Mouse (Mus musculus) hindbrain, postnatal 0 days (tissue): Measurements from ENCODE around the gene C2cd4a. TPM values are rescaled to one million over a fixed set of nuclear protein-coding genes. Genes with fewer than 3 reads are reported as not detected.

Experiments used
- ATAC-seq: fragments of 200-750 bp; cut with Nextera tagmentation; 2 replicates; pipeline ENCODE4 v1.8.0; 2017; ENCODE audit warnings: mild to moderate bottlenecking, moderate TSS enrichment, moderate library complexity
- DNase-seq: peaks from one replicate; pipeline ENCODE4 v3.0.0-alpha.2; 2015; ENCODE audit warnings: low spot score
- H3K27ac ChIP-seq: fragments of 300-500 bp; sonication (generic); 2 replicates; pipeline ENCODE4 v1.5.1; 2014; ENCODE audit warnings: mild to moderate bottlenecking
- H3K27me3 ChIP-seq: fragments of 300-500 bp; sonication (generic); 2 replicates; pipeline ENCODE4 v1.6.1; 2014; ENCODE audit warnings: low read length, mixed read lengths; ENCODE audit not compliant: insufficient read depth
- H3K36me3 ChIP-seq: fragments of 300-500 bp; sonication (generic); 2 replicates; pipeline ENCODE4 v1.6.1; 2014; ENCODE audit warnings: low read length, mixed read lengths; ENCODE audit not compliant: insufficient read depth
- H3K4me1 ChIP-seq: fragments of 300-500 bp; sonication (generic); 2 replicates; pipeline ENCODE4 v1.6.1; 2014; ENCODE audit warnings: antibody characterized with exemption, low read length, mixed read lengths; ENCODE audit not compliant: insufficient read depth
- H3K4me2 ChIP-seq: fragments of 300-500 bp; sonication (generic); 2 replicates; pipeline ENCODE4 v1.6.1; 2014; ENCODE audit warnings: low read depth, mild to moderate bottlenecking, low read length, moderate library complexity, mixed read lengths
- H3K4me3 ChIP-seq: fragments of 300-500 bp; sonication (generic); 2 replicates; pipeline ENCODE4 v1.5.1; 2014; ENCODE audit warnings: low read length
- H3K9ac ChIP-seq: fragments of 300-500 bp; sonication (generic); replicated peaks from 2 replicates; pipeline ENCODE4 v1.6.1; 2014; ENCODE audit warnings: mild to moderate bottlenecking, low read length, moderate library complexity, mixed read lengths
- H3K9me3 ChIP-seq: fragments of 300-500 bp; sonication (generic); 2 replicates; pipeline ENCODE4 v1.6.1; 2016; ENCODE audit warnings: low read length, mixed read lengths
- CTCF ChIP-seq: IDR thresholded peaks from 2 replicates; pipeline ENCODE4 v1.5.1; 2016; ENCODE audit warnings: antibody characterized with exemption, control low read depth, low read depth
- WGBS: fragments of 180-500 bp; shearing (Covaris S2); extraction: QIAGEN DNeasy Blood & Tissue Kit; methylation state at CpG from one replicate; pipeline ENCODE4 v1.1.7; 2014; 5-methylcytosine and 5-hydroxymethylcytosine counted together
- polyA plus RNA-seq: library from polyadenylated mRNA; unstranded; fragments of >200 nt; fragmentation: Nextera tagmentation; extraction: Ambion mirVana; gene quantifications from 2 replicates; pipeline ENCODE4 v1.2.1, GENCODE M21; 2015
- total RNA-seq: library from RNA; depleted of rRNA; stranded (reverse); fragments of >200 nt; gene quantifications from 2 replicates; pipeline ENCODE4 v1.2.3, GENCODE M21; 2014

Gene C2cd4a
- total and polyA plus RNA-seq, 2 experiments from 2014 or later, result 0.59 to 4.4 TPM

DNA sequence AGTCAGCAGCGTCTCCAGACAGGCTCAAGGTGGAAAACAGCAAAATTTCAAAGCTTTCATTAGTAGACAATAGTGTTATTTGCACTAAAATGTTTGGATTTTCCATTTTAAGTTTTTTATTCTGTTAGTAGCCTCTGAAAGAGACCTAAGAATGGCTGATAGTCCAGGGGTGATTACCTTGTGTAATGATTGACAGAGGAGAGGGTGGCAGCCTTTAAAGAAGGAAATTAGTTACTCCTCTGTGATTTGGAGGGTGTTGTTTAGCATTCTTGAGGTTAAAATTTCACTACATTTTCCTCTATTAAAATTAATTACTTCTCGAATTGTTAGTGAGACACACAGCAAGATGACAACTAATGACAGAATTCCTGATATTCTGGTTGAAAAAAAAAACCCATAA, 5.2 kb upstream of the C2cd4a start:
- no peak for ATAC-seq
- DNase-seq, result no peak
- no peaks in the 10 kb centered on the region for H3K9me3 ChIP-seq

DNA sequence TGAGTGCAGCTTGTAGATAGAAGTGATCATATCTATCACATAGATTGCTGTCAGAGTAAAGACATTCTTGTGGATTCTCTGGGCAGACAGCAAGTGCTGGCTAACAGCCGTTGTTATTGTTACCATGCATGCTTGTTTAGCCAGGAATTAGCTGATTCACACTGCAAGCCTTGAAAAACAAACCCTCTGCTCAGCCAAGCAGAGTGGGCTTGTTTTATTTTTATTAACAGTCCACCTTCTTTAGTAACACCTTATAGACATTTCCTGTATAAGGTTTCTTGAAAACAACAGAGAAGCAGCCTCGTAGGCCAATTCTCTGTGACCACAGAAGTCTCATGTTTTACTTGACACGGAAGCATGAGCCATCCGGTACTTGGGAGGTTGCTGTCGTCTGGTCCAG, 2.4 kb upstream of the C2cd4a start:
- 84% methylated on average over 5 of the region's 5 CpGs for WGBS
- no peak for TF ChIP-seq CTCF
- ATAC-seq, result no peak

More for the DNA sequence above, 5.2 kb upstream of the C2cd4a start:
- 84% methylated on average over 2 of the region's 2 CpGs for WGBS
- Histone ChIP-seq H3K9ac (no peak overlapping the region), H3K4me2 (no peak overlapping the region), H3K27me3 (no peaks in the 10 kb centered on the region), H3K4me3 (no peak overlapping the region), H3K27ac (no peak overlapping the region), H3K36me3 (no peaks in the 10 kb centered on the region), H3K4me1 (0 out of 2 replicates have a peak, but pooled peaks cover 3% of the 10 kb centered on the region)
- no peak for TF ChIP-seq CTCF

DNA sequence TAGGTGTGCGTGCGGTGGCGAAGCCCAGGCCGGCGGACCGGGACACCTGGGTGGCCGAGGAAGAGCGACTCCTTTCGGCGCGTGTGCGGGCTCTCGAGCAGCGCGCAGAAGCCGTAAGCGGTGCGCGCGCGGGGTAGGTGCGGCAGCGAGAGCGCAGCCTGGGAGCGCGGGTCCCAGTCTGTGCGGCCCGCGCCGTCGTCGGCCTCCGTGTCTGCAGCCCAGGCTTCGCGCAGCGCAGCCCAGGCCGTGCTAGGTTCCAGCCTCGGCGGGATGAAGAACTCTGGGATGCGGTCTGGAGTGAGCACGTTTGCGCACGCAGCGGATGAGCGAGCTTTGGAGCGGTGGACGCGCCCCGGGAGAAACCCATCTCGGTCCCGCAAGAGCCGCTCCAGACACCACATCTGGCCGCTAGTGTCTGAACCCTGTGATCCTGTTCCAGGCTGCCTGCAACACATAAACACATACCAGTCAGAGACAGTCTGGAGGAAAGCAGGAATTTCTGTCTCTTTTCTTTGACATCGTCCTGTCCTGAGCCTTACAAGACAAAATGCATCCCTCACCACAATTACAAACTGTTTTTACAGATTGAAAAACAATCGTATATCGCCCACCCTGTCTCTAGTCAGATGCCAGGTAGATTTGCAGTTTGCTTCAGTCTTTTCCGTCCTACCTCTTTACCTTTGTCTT, 628 bp downstream of the C2cd4a start:
- ATAC-seq (peak; percentile 68), DNase-seq (peak; percentile 62)
- Histone ChIP-seq H3K36me3 (no peaks in the 10 kb centered on the region), H3K9me3 (no peaks in the 10 kb centered on the region), H3K4me2 (peak overlapping the region; percentile 64), H3K4me1 (no peaks in the 10 kb centered on the region), H3K9ac (peak overlapping the region; percentile 47; the same call in 1 of the 2 replicates), H3K27me3 (peaks cover 4% of the 10 kb centered on the region), H3K27ac (no peak overlapping the region), H3K4me3 (peak overlapping the region; percentile 51)
- no peak for TF ChIP-seq CTCF
- WGBS, result 1% methylated on average over 55 of the region's 57 CpGs

More for the DNA sequence above, 2.4 kb upstream of the C2cd4a start:
- Histone ChIP-seq H3K36me3 (no peaks in the 10 kb centered on the region), H3K4me2 (no peak overlapping the region), H3K9ac (no peak overlapping the region), H3K27ac (no peak overlapping the region), H3K4me1 (no peaks in the 10 kb centered on the region), H3K4me3 (no peak overlapping the region), H3K9me3 (no peaks in the 10 kb centered on the region), H3K27me3 (no peaks in the 10 kb centered on the region; the same call in 1 of the 2 replicates)
- no peak for DNase-seq

DNA sequence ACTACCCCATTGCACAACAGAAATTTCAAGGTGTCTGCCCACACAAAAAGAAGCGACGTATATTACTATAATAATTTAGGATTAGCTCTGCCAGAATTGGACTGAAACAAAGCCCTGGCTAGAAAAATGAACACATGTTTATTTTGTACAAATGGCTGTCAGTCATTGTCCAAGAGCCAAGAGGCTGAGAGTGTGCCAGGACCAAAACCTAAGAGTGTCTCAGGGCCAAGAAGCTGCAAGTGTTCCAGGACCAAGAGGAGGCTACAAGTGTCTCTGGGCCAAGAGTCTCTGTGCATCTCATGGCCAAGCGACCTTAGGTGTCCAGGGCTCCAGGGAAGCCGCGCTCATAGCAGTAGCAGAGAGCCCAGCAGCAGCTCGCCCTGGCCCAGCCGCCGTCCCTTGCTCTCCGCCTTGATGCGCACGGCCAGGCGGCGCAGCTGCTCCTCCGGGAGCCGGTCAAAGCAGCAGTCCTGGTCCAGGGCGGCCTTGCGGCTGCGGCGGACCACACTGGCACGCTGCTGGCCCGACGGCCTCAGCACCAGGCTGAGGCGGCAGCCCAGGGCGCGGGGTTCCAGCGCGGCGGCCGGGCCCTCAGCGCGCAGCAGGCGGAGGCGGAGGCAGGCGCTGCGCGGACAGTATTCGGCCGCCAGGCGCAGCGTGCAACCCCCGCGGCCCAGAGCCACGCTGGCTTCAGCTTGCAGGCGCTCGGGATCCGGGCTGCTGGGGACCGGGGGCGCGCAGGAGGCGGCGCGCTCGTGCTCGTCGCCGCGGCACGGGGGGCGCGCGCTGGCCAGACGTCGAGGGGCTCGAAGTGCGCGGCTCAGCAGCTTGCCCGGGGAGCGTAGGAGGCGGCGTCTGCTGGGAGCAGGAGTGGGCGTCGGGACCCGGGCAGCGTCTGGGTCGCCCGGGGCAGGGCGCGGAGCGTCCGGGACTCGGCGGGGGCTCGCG, 1.4 kb downstream of the C2cd4a start:
- DNase-seq (peak; percentile 70), ATAC-seq (peak; percentile 77)
- Histone ChIP-seq H3K4me3 (peak overlapping the region; percentile 51), H3K4me2 (peak overlapping the region; percentile 64), H3K27me3 (peaks cover 4% of the 10 kb centered on the region), H3K9ac (peak overlapping the region; percentile 47; the same call in 1 of the 2 replicates), H3K27ac (no peak overlapping the region), H3K36me3 (no peaks in the 10 kb centered on the region), H3K4me1 (no peaks in the 10 kb centered on the region), H3K9me3 (no peaks in the 10 kb centered on the region)
- TF ChIP-seq CTCF, result no peak
- 3% methylated on average over 60 of the region's 84 CpGs for WGBS

DNA sequence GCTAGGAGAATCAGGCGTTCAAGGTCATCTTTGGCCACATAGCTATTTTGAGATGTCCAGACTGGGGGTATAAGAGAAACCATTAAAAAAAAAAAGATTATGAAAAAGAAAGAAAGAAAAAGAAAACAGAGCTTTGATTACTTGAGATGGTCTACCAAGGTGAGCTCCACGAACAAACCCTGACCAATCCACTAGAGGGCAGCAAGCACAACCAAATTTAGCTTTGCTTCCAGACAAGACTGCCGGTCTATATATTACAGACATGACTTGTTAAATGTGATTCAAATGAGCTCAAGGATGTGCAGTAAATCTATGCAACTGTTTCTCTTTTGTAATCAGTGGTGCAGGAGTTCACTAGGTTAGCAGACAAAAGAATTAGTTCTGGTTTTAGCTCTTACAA, 3.9 kb downstream of the C2cd4a start:
- Histone ChIP-seq H3K4me1 (no peaks in the 10 kb centered on the region), H3K27me3 (peaks cover 4% of the 10 kb centered on the region), H3K9ac (no peak overlapping the region), H3K4me2 (no peak overlapping the region), H3K9me3 (no peaks in the 10 kb centered on the region), H3K27ac (no peak overlapping the region), H3K36me3 (no peaks in the 10 kb centered on the region), H3K4me3 (no peak overlapping the region)
- DNase-seq (peak; percentile 89), ATAC-seq (no peak)
- WGBS, result 10% methylated on average over 3 of the region's 3 CpGs
- TF ChIP-seq CTCF, result peak; percentile 84

DNA sequence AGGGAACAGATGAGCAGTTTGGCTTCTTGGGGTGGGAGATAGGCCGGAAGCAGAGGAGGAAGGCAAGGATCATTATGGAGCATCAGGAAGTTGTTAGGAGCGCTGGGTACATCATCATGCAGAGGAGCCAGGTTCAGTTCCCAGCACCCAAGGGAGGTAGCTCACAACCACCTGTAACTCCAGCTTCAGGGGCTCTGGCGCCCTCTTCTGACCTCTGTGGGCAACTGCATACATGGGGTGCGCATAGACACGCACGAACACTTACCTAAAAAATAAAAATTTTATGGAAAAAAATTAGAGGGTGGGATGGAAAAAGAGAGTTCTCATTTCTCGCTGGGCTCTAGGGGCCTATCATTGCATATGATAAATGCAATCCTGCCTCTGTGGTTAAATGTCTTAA, 6.6 kb downstream of the C2cd4a start:
- DNase-seq (no peak), ATAC-seq (no peak)
- Histone ChIP-seq H3K27me3 (peaks cover 4% of the 10 kb centered on the region; the same call in 1 of the 2 replicates), H3K4me1 (no peaks in the 10 kb centered on the region), H3K9ac (no peak overlapping the region), H3K27ac (no peak overlapping the region), H3K36me3 (no peaks in the 10 kb centered on the region), H3K4me2 (no peak overlapping the region), H3K9me3 (no peaks in the 10 kb centered on the region), H3K4me3 (no peak overlapping the region)
- WGBS, result 85% methylated on average over 7 of the region's 7 CpGs
- TF ChIP-seq CTCF, result 0 out of 2 replicates have a peak, but pooled peaks have one; percentile 3
